8 mouse cellular contexts compared by ENCODE assay signal in the genomic region with DNA sequence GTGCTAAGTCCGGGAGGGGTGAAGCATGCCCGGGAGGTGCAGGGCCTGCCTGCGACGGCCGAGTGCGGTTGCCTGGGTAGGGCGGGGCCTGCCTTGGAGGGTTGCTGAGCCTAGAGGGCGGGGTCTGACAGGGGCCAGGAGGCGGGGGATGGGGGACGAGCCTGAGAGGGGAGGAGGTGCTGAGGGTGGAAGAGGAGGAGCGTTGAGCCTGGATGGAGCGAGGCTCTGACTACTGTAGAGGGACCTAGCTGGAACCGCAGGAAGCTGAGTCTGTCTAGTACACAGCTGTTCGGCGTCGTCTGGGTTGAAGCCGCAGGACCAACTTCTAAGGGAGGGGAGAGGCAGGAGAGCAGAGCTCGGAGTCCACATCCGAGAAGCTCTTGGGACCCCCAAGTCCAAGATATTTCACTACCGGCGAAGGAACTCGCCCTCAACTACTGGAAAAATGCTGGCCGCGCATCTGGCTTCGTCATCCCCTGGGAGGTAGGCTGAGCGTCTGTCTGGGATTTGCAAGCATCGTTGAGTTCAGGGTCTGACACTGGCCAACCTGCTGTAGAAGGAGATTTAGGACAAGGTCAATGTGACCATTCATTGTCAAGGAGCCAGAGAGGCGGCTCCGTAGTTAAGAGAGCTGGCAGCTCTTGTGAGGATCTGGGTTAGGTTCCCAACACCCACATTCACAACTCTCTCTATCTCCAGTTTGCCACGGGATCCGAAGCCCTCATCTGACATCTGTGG. TPM values are rescaled to one million over a fixed set of nuclear protein-coding genes. Genes with fewer than 3 reads are reported as not detected.
DNase-seq lines count a peak whose midpoint lies in the region; ATAC-seq and TF ChIP-seq lines count a peak whose summit lies in the region.

TSS of gene Arhgef19 (plus strand) at position 112 of the 738 bp plus-strand sequence.

- peak; percentile 81 for ATAC-seq in G1E (ENCODE audit: extremely low read depth, insufficient number of reproducible peaks, low FRiP score, poor library complexity, severe bottlenecking)
- 0 out of 2 replicates have a peak, but pooled peaks have one; percentile 26 for ATAC-seq in cerebellum, adult (ENCODE audit: insufficient number of reproducible peaks, low FRiP score, low TSS enrichment)
- peak; percentile 83 for ATAC-seq in forebrain, embryonic 13.5 days
- peak; percentile 91 for ATAC-seq in lung, embryonic 16.5 days (ENCODE audit: low read depth)

- peak within 1 kb of the TSS; percentile 64 for H3K4me2 ChIP-seq in forebrain, embryonic 13.5 days
- peak within 1 kb of the TSS; percentile 82 for H3K4me2 ChIP-seq in lung, embryonic 16.5 days (ENCODE audit: low read depth, low read length)

- 2% methylated on average over 31 of the region's 31 CpGs for WGBS in forebrain, embryonic 13.5 days
- WGBS in large intestine, adult 2 months = under 1% methylated on average over 31 of the region's 31 CpGs
- WGBS in lung, embryonic 16.5 days = 1% methylated on average over 31 of the region's 31 CpGs

- no peak for TF ChIP-seq CTCF in G1E (IDR thresholded peaks at IDR 0.05; ENCODE audit: low read depth, low read length)

- H3K27me3 ChIP-seq in G1E (ENCODE audit: insufficient read depth, low read length) = peaks cover 63% of the 10 kb centered on the region
- H3K27me3 ChIP-seq in forebrain, embryonic 13.5 days = peaks cover 82% of the 10 kb centered on the region
- peaks cover 13% of the 10 kb centered on the region; the same call in 1 of the 2 replicates for H3K27me3 ChIP-seq in lung, embryonic 16.5 days (ENCODE audit: control insufficient read depth, insufficient read depth, low read depth, low read length)

- H3K9ac ChIP-seq in forebrain, embryonic 13.5 days = peak within 1 kb of the TSS; percentile 55
- peak within 1 kb of the TSS; percentile 64 for H3K9ac ChIP-seq in lung, embryonic 16.5 days (ENCODE audit: low read length)

- H3K36me3 ChIP-seq in G1E (replicated peaks) = no peaks in the 10 kb centered on the region
- no peaks in the 10 kb centered on the region for H3K36me3 ChIP-seq in forebrain, embryonic 13.5 days (ENCODE audit: poor library complexity, severe bottlenecking)
- H3K36me3 ChIP-seq in lung, embryonic 16.5 days (ENCODE audit: control insufficient read depth, insufficient read depth, low read length) = no peaks in the 10 kb centered on the region

- peak within 1 kb of the TSS; percentile 65; the same call in 1 of the 2 replicates for H3K4me3 ChIP-seq in G1E (ENCODE audit: low read depth, low read length)
- H3K4me3 ChIP-seq in forebrain, embryonic 13.5 days = peak within 1 kb of the TSS; percentile 36
- peak within 1 kb of the TSS; percentile 57 for H3K4me3 ChIP-seq in lung, embryonic 16.5 days (ENCODE audit: low read length)

- no peaks in the 10 kb centered on the region for H3K9me3 ChIP-seq in G1E (replicated peaks)
- H3K9me3 ChIP-seq in forebrain, embryonic 13.5 days (replicated peaks) = no peaks in the 10 kb centered on the region
- H3K9me3 ChIP-seq in lung, embryonic 16.5 days (ENCODE audit: control insufficient read depth, low read length) = no peaks in the 10 kb centered on the region

- H3K4me1 ChIP-seq in G1E (ENCODE audit: insufficient read depth, low read depth, low read length) = peaks cover 15% of the 10 kb centered on the region
- peaks cover 43% of the 10 kb centered on the region for H3K4me1 ChIP-seq in forebrain, embryonic 13.5 days
- peaks cover 40% of the 10 kb centered on the region for H3K4me1 ChIP-seq in lung, embryonic 16.5 days (replicated peaks; ENCODE audit: control insufficient read depth, insufficient read depth, low read length)

- intact Hi-C loops in heart, postnatal 25 days (cut with DNase I) = no loop called here

- no peak within 1 kb of the TSS for H3K27ac ChIP-seq in forebrain, embryonic 13.5 days
- peak within 1 kb of the TSS; percentile 45 for H3K27ac ChIP-seq in lung, embryonic 16.5 days (ENCODE audit: low read length)

- DNase-seq in G1E (ENCODE audit: low spot score) = peak; percentile 48
- DNase-seq in heart, postnatal 25 days (ENCODE audit: low spot score) = peak; percentile 84
- DNase-seq in large intestine, adult 2 months (ENCODE audit: low read depth, low spot score) = peak; percentile 80
- DNase-seq in ovary, postnatal 14 days (ENCODE audit: low spot score) = peak; percentile 79
- DNase-seq in urinary bladder, adult 2 months (ENCODE audit: low spot score) = peak; percentile 81

RNA-seq across cellular contexts. Expression of gene Arhgef19, which starts in this region (rescaled TPM):
- total RNA-seq in G1E (2014; fragmentation: Nextera tagmentation) = not detected in 2 replicates
- 0.06 TPM in 1 of 2 replicates, not detected in the other for total RNA-seq in G1E (2017)
- not detected in 2 replicates for polyA plus RNA-seq in G1E (2012)
- 0.96 and 1.2 TPM in 2 replicates for polyA plus RNA-seq in forebrain, embryonic 13.5 days (2015; fragmentation: Nextera tagmentation; extraction: Ambion mirVana)
- 10 to 100 TPM; 28.5 to 36.4 TPM for total RNA-seq in heart, postnatal 25 days (2021)
- 17.8 and 25.2 TPM in 2 replicates for polyA plus RNA-seq in large intestine, adult 2 months (2012; rRNA removed)
- 17.7 and 18.0 TPM in 2 replicates for polyA plus RNA-seq in lung, embryonic 16.5 days (2015; fragmentation: Nextera tagmentation; extraction: Ambion mirVana)
- 8.3 and 13.5 TPM in 2 replicates for polyA plus RNA-seq in urinary bladder, adult 2 months (2012; rRNA removed)

Comparison
In these comparisons a context has a peak if more than half of its experiments do, and no peak if none do; other contexts are left out.
1. RNA of gene Arhgef19 (total RNA-seq): 28.5 to 36.4 TPM in heart, postnatal 25 days; 0.06 TPM in G1E; every median in the first group is over 10 times any median in the second.
2. Peak in DNase-seq, ATAC-seq and H3K4me3 ChIP-seq in G1E; RNA of the gene not detected or under 1 TPM.
3. ATAC-seq: peak in every context shown above with its lines; median percentile 91 in lung, embryonic 16.5 days; 83 in forebrain, embryonic 13.5 days; 81 in G1E; 26 in cerebellum, adult.
4. Peak in every context shown above with its lines, with median percentiles within 50 percentile points of each other: DNase-seq and H3K4me3 ChIP-seq.